Mouse (Mus musculus): Measurements from ENCODE around the gene Syt3.

The Syt3 gene

GRCm38 (mm10) chr7:44356590-44357481 lies 27.1 kb upstream of the Syt3 start:
- DNase-seq (ENCODE audit: low read depth, low spot score), result no peak

GRCm38 (mm10) chr7:44357531-44357930 lies 26.4 kb upstream of the Syt3 start:
- DNase-seq (ENCODE audit: low read depth, low spot score), result no peak

GRCm38 (mm10) chr7:44358012-44358411 lies 25.9 kb upstream of the Syt3 start:
- no peak for DNase-seq (ENCODE audit: low read depth, low spot score)

DNA sequence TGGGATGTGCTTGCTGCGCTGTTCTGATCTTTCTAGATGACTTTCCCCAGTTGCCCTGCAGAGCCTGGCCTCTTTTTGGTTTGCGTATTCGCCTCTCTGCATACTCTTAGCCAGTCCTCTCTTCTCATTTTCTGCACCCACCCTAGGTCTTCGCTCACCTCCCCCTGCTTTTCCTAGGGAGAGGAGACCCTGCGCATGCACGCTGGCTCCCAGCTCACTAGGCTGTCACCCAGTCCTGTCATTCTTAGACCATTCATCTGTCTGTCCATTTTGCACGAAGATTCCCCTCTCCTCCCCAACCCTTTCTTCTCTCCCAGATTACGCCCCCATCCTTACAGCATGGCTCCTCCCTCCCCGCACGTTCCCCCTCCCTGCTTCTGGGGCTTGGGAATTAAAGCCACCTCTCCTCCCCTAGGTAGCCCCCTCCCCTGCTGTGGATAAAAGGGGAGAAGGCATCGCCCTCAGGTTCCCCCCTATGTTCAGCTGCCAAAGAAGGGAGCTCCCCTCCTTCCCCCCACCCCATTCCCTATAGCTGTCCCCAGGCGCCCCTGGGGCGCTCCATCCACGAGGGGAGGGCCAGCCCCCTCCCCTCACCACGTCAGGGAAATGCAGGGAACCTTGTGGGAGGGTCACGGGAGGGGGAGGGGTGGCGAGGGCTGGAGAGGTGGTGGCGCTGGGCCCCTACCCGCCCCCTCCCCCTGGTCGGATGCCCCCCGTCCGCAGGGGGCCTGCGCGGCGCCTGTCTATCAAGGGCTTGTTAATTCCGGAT lies 24.8 kb upstream of the Syt3 start:
- DNase-seq (ENCODE audit: low read depth, low spot score), result no peak

DNA sequence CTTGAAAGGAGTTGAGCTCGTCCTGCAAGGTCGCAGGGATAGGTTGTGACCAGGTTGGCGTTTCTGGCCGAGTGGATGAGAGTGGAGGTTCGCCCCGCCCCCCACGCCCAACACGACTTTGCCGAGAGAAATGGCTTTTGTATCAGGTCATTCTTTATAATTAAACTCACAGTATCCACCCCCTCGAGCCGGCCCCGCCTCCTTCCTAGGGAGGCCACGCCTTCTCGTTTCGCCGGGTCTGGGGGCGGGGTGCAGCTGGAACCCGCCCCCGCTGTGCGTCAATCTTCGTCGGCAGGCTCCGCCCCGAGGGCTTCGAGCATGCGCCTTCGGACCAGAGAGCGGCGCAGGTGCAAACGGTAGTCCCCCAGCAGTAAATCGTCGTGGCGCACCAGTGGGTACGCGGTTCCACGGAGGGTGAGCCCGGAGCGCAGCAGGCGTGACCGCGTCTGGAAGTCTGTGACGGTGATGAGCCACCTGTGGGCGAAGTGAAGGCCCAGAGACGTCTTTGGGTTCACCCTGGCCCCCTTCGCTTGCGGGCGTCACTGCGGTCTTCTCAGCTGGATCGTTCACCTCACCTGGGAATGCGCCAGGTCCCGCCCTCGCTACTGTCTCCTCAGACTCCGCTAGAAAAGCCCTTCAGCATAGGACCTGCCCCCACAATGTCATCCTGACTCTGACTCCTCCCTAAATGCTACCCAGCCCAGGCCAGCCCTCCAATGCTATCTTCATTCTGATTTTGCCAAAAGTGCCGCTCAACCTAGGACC lies 23.8 kb upstream of the Syt3 start:
- DNase-seq (ENCODE audit: low read depth, low spot score), result no peak

DNA sequence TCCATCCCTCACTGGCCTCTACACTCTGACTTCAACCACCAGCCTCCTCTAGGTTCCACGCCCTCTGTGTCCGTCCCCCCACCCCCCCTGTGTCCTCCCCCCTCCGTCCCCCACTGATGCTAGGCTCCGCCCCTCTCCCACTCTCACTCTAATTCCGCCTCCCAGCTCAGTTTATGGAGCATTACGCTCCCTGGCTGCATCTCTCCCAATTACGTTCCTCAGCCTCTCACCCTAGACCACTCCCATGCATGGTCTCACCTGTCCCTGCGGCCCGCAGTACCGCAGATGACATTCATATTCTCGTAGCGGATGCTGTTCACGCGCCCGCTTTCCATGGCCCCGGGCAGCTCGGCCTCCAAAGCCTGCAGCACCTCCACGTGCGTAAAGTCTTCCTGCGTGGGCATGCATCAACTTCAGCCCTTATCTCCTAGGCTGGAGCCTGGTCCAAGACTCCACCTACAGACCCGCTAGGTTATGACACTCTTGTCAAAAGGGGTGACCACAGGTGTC lies 23.1 kb upstream of the Syt3 start:
- DNase-seq (ENCODE audit: low read depth, low spot score), result no peak

- no peak for DNase-seq (ENCODE audit: low read depth, low spot score)
These were observed 11.2 kb upstream of the Syt3 start for GRCm38 (mm10) chr7:44372678-44373077.

DNA sequence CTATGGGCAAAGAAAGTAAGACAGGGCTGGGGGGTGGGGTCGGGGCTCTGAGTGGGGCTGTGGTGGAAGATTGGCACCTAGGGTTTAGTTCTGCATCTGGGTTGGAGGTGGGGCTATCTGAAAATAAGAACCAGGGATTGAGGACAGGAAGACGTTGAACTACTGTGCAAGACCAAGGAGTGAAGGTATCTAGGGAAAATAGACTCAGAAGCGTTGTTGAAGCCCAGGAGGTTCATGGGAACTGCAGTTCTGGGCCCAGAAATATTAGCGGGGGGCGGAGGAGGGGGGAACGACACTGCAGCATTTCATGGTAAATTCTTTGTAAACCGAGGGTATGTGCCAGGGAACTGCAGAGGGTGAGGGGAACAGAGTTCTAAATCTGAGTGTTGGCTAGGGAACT lies 10.4 kb upstream of the Syt3 start:
- no peak for DNase-seq (ENCODE audit: low read depth, low spot score)

GRCm38 (mm10) chr7:44373889-44374652 lies 9.8 kb upstream of the Syt3 start:
- peak; percentile 71 for DNase-seq (ENCODE audit: low read depth, low spot score)

GRCm38 (mm10) chr7:44374756-44375155 lies 9.1 kb upstream of the Syt3 start:
- no peak for DNase-seq (ENCODE audit: low read depth, low spot score)

- DNase-seq (ENCODE audit: low read depth, low spot score), result no peak
These were observed 8.7 kb upstream of the Syt3 start for GRCm38 (mm10) chr7:44375207-44375606.

GRCm38 (mm10) chr7:44375793-44376192 lies 8.1 kb upstream of the Syt3 start:
- DNase-seq (ENCODE audit: low read depth, low spot score), result no peak

- peak; percentile 63 for DNase-seq (ENCODE audit: low read depth, low spot score)
These were observed 5.6 kb upstream of the Syt3 start for GRCm38 (mm10) chr7:44378290-44378689.

DNA sequence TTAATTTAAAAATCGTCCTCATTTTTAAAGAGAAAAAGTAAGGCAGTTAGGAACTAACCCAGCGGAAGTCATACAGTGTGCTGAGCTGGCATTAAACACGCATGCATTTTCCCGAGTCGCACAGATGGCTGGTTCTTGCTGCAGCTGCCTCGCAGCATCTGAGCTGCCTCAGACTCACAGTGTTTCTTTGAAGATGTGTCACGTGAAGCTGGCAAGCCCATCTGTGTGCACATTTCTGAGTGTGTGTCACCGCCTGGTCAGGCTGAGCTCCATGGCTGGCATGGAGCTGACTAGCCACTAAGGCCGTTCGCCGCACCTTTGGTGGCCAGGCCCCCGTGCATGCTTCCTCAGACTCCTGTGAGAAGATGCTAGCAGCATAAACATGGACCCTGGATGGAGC lies 1.4 kb upstream of the Syt3 start:
- DNase-seq (ENCODE audit: low read depth, low spot score), result no peak

DNA sequence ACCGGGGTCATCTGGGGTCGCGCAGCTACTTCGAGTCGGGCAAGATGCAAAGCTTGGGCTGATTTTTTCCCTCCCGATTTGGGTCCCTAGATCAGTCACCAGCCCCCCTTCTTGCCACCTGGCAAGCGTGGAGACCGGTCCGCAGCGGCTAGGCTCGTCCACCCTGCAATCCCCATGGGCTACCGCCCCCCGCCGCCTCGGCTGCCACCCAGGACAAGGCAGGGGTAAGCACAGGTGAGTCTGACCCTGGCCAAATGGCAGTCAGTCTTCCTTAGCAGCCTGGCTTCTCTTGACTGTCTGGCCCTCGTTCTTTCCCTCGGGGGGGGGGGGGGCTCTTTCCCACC lies 786 bp downstream of the Syt3 start:
- no peak for DNase-seq (ENCODE audit: low read depth, low spot score)

DNA sequence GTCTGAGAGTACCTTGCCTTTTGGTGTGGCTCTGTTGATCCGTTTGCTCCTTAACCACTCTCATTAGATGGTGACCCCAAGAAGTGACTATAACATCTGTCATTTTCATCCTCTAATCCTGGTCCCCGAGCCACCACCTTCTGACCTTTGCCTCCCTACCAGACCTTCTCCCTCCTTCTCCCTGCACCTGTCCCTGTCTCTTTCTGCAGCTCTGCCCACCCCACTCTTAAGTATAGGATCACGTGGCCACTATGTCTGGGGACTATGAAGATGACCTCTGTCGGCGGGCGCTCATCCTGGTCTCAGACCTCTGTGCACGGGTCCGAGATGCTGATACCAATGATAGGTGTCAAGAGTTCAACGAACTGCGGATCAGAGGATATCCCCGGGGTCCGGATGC lies 1.8 kb downstream of the Syt3 start, which contains the start of gene 1700008O03Rik:
Gene 1700008O03Rik, minus strand, starts transcription at position 101 of the 400 bp plus-strand sequence.
- no peak for DNase-seq (ENCODE audit: low read depth, low spot score)

- DNase-seq (ENCODE audit: low read depth, low spot score), result no peak
These were observed 7.9 kb downstream of the Syt3 start for GRCm38 (mm10) chr7:44391831-44392230.

DNA sequence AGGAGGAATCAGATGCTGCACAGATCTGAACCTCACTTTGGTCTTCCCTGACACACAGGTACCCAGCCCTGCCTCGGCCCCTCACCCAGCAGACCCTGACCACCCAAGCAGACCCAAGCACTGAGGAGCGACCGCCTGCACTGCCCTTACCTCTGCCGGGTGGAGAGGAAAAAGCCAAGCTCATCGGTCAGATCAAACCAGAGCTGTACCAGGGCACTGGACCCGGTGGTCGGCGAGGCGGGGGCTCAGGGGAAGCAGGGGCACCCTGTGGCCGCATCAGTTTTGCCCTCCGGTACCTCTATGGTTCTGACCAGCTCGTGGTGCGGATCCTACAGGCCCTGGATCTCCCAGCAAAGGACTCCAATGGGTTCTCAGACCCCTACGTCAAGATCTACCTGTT lies 8.4 kb downstream of the Syt3 start:
- no peak for DNase-seq (ENCODE audit: low read depth, low spot score)

GRCm38 (mm10) chr7:44393284-44393683 lies 9.4 kb downstream of the Syt3 start:
- DNase-seq (ENCODE audit: low read depth, low spot score), result no peak

DNA sequence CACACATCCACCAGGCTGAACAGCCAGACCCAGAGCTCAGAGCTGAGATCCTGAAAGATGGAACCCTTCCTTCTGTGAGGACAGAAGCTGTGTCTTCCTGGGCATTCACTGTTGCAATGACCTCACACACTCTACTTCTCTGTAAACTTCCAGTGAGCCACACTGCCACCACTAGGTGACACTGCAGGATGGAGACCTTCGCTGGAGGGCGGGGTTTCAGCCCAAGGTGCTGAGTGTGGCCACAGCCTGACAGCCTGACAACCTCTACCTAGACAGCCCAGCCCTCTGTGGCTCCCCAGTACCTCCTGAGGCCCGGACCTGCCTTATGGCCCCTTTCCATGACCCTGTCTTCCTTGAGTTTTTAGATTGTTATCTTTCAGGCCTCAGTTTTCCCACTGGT lies 14.7 kb downstream of the Syt3 start:
- peak; percentile 70 for DNase-seq (ENCODE audit: low read depth, low spot score)

GRCm38 (mm10) chr7:44401673-44402072 lies 17.8 kb downstream of the Syt3 start:
- no peak for DNase-seq (ENCODE audit: low read depth, low spot score)

Measured in 3T3-L1 (cell line).